Mouse (Mus musculus) liver, embryonic 14.5 days (tissue): ENCODE measurements around the gene Pgbd5. TPM values are rescaled to one million over a fixed set of nuclear protein-coding genes. Genes with fewer than 3 reads are reported as not detected.
"Not testable (repeated sequence)": the region's sequence is repeated elsewhere in the genome, so short reads cannot be mapped to it uniquely, and the experiment has no call there.

ENCODE experiments used
- ATAC-seq: fragments of 200-750 bp; cut with Nextera tagmentation; 2 replicates; pipeline ENCODE4 v1.8.0; 2017; ENCODE audit warnings: moderate number of reproducible peaks, mild to moderate bottlenecking, moderate library complexity; ENCODE audit not compliant: insufficient read depth
- DNase-seq, 3 experiments: peaks; one replicate each; pipeline ENCODE4 v3.0.0-alpha.2; 2012 to 2013; ENCODE audit warnings: low read depth in 3 of 3, low spot score in 3 of 3
- H3K27ac ChIP-seq: fragments of 300-500 bp; sonication (generic); 2 replicates; pipeline ENCODE4 v1.5.1; 2014; ENCODE audit warnings: moderate library complexity, mild to moderate bottlenecking, control low read depth, inconsistent platforms
- H3K27me3 ChIP-seq: fragments of 300-500 bp; sonication (generic); 2 replicates; pipeline ENCODE4 v1.6.1; 2014; ENCODE audit warnings: mild to moderate bottlenecking, low read length, moderate library complexity; ENCODE audit not compliant: control insufficient read depth, insufficient read depth
- H3K36me3 ChIP-seq: fragments of 300-500 bp; sonication (generic); replicated peaks from 2 replicates; pipeline ENCODE4 v1.6.1; 2014; ENCODE audit warnings: low read depth; ENCODE audit not compliant: control insufficient read depth, insufficient read depth
- H3K4me1 ChIP-seq, 2 experiments: fragments of 200-500 bp in 1 of 2; fragments of 300-500 bp in 1 of 2; sonication (generic) in 1 of 2; replicated peaks; 2 replicates each; pipeline ENCODE4 v1.6.1; 2012 to 2014; ENCODE audit warnings: antibody characterized with exemption in 1 of 2, inconsistent platforms in 1 of 2, low read length in 1 of 2; ENCODE audit not compliant: control insufficient read depth in 2 of 2, insufficient read depth in 2 of 2
- H3K4me2 ChIP-seq: fragments of 300-500 bp; sonication (generic); 2 replicates; pipeline ENCODE4 v1.6.1; 2014; ENCODE audit warnings: low read depth, mild to moderate bottlenecking, control low read depth, moderate library complexity
- H3K4me3 ChIP-seq, 2 experiments: fragments of 200-500 bp in 1 of 2; fragments of 300-500 bp in 1 of 2; sonication (generic) in 1 of 2; 2 replicates each; pipeline ENCODE4 v1.5.1; 2012 to 2014; ENCODE audit warnings: low read depth in 2 of 2, low read length in 2 of 2, mild to moderate bottlenecking in 2 of 2, control low read depth in 1 of 2, inconsistent platforms in 1 of 2, moderate library complexity in 1 of 2; ENCODE audit not compliant: insufficient read depth in 1 of 2
- H3K9ac ChIP-seq: fragments of 300-500 bp; sonication (generic); replicated peaks from 2 replicates; pipeline ENCODE4 v1.6.1; 2014; ENCODE audit warnings: mild to moderate bottlenecking, control low read depth, moderate library complexity
- H3K9me3 ChIP-seq: fragments of 300-500 bp; sonication (generic); 2 replicates; pipeline ENCODE4 v1.6.1; 2016; ENCODE audit warnings: low read length, mixed read lengths; ENCODE audit not compliant: control insufficient read depth
- CTCF ChIP-seq: IDR thresholded peaks from 2 replicates; pipeline ENCODE4 v1.5.1; 2016; ENCODE audit warnings: antibody characterized with exemption, low read depth, control low read depth
- EP300 ChIP-seq: IDR thresholded peaks from 2 replicates; pipeline ENCODE4 v1.6.1; 2016; ENCODE audit warnings: antibody characterized with exemption, low read depth
- WGBS: fragments of 180-500 bp; shearing (Covaris S2); extraction: QIAGEN DNeasy Blood & Tissue Kit; methylation state at CpG from one replicate; pipeline ENCODE4 v1.1.7; 2014; ENCODE audit not compliant: insufficient replicate concordance; 5-methylcytosine and 5-hydroxymethylcytosine counted together
- polyA plus RNA-seq, 2 experiments: library from polyadenylated mRNA; depleted of rRNA in 1 of 2; stranded (reverse) in 1 of 2; unstranded in 1 of 2; fragments of >200 nt; fragmentation: Nextera tagmentation in 1 of 2; extraction: Ambion mirVana in 1 of 2; gene quantifications; 2 replicates each; pipeline versions ENCODE4 v1.2.1 to v1.2.3; 2012 to 2014

Pgbd5 gene
- polyA plus RNA-seq, 2 experiments, result 0.15 to 0.18 TPM

- H3K27me3 ChIP-seq, result peaks cover 20% of the 10 kb centered on the region
- TF ChIP-seq CTCF (no peak), EP300 (no peak)
These were observed 5.9 kb downstream of the Pgbd5 start for GRCm38 (mm10) chr8:124433451-124434125.

GRCm38 (mm10) chr8:124430881-124431280, 8.6 kb downstream of the Pgbd5 start:
- no peak overlapping the region for H3K4me2 ChIP-seq
- H3K27ac ChIP-seq, result no peak overlapping the region
- no peak for DNase-seq
- H3K9ac ChIP-seq, result no peak overlapping the region
- H3K27me3 ChIP-seq, result peaks cover 20% of the 10 kb centered on the region
- no peaks in the 10 kb centered on the region for H3K36me3 ChIP-seq
- no peaks in the 10 kb centered on the region for H3K9me3 ChIP-seq
- 46% methylated on average over 6 of the region's 6 CpGs for WGBS
- H3K4me3 ChIP-seq, result no peak overlapping the region
- no peak for ATAC-seq
- TF ChIP-seq EP300, result no peak
- TF ChIP-seq CTCF, result no peak
- no peaks in the 10 kb centered on the region for H3K4me1 ChIP-seq

More at GRCm38 (mm10) chr8:124433451-124434125, 5.9 kb downstream of the Pgbd5 start:
- Histone ChIP-seq H3K4me1 (no peaks in the 10 kb centered on the region), H3K27ac (no peak overlapping the region), H3K36me3 (no peaks in the 10 kb centered on the region), H3K9ac (no peak overlapping the region), H3K9me3 (no peaks in the 10 kb centered on the region), H3K4me3 (peak overlapping the region; percentile 31 to 57), H3K4me2 (peak overlapping the region; percentile 70)
- no peak for DNase-seq
- WGBS, result 3% methylated on average over 55 of the region's 56 CpGs
- no peak for ATAC-seq

- Histone ChIP-seq H3K9me3 (no peaks in the 10 kb centered on the region), H3K27me3 (peaks cover 20% of the 10 kb centered on the region), H3K4me1 (no peaks in the 10 kb centered on the region), H3K4me2 (no peak overlapping the region), H3K9ac (no peak overlapping the region), H3K27ac (no peak overlapping the region), H3K4me3 (no peak overlapping the region), H3K36me3 (no peaks in the 10 kb centered on the region)
- TF ChIP-seq EP300, result no peak
- TF ChIP-seq CTCF, result no peak
- WGBS, result 43% methylated on average over 6 of the region's 6 CpGs
- DNase-seq (no peak), ATAC-seq (no peak)
These were observed 10.0 kb downstream of the Pgbd5 start for GRCm38 (mm10) chr8:124429417-124429816.

- 30% methylated on average over 2 of the region's 2 CpGs for WGBS
- not testable (repeated sequence) for ATAC-seq
These were observed 10.7 kb downstream of the Pgbd5 start for GRCm38 (mm10) chr8:124428721-124429120.

GRCm38 (mm10) chr8:124421413-124421812, 18.0 kb downstream of the Pgbd5 start:
- Histone ChIP-seq H3K27ac (no peak overlapping the region), H3K4me2 (no peak overlapping the region), H3K4me3 (no peak overlapping the region), H3K9me3 (no peaks in the 10 kb centered on the region), H3K36me3 (no peaks in the 10 kb centered on the region), H3K27me3 (no peaks in the 10 kb centered on the region), H3K4me1 (no peaks in the 10 kb centered on the region), H3K9ac (no peak overlapping the region)
- no peak for TF ChIP-seq CTCF
- no peak for TF ChIP-seq EP300
- ATAC-seq, result no peak
- DNase-seq, result no peak
- 16% methylated on average over 8 of the region's 8 CpGs for WGBS

More at GRCm38 (mm10) chr8:124428721-124429120, 10.7 kb downstream of the Pgbd5 start:
- H3K4me2 ChIP-seq, H3K9ac ChIP-seq, H3K9me3 ChIP-seq, DNase-seq, H3K36me3 ChIP-seq, H3K4me1 ChIP-seq, H3K4me3 ChIP-seq, H3K27ac ChIP-seq: not testable (repeated sequence)
- peaks cover 14% of the 10 kb centered on the region for H3K27me3 ChIP-seq
